Mouse (Mus musculus): ENCODE measurements around the gene Mfap1a.

Gene Mfap1a

DNA sequence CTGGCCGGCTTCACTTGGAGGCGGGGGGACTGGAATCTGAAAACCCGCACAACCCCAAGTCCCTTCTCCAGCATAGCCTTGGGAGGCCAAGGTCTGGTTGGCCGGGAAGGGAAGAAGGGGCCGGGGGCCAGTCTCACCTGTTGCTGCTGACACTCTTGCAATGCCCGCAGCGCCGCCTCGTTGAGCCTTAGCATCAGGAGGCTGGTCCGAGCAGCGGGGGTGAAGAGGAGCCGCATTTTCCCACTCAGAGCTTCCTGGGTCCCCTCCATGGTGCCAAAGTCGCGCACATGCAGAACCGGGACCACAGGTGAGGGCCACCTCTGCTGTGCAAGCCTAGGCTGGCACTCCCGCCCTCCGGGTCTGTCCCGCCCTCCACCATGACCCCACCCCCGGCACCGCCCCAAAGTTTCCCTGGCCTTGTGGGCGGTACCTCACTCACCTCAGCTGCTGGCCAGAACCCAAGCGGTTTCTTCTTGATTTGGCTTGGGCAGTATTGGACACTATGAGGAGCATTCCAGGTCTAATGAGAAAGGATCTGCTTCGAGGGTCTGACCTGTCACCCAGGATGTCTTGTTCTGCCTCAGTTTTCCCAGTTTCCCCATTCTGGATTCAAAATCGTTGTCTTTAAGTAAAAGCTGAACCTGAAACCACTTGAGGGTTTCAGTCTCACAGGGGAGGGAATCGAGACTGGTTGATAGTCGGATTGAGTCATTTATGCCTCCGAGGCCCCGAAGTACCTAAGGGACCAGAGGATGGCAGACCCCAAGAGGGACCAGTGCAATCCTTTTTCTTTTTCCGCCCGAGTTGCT is 64.0 kb downstream of the Mfap1a start:
- DNase-seq (ENCODE audit: low read depth, low spot score): no peak

Measured in skeletal muscle tissue, adult 2 months (tissue).